Mouse (Mus musculus): ENCODE data around the gene Map10. TPM values are rescaled to one million over a fixed set of nuclear protein-coding genes. Genes with fewer than 3 reads are reported as not detected.
A peak's percentile ranks its signal among the peaks of the same experiment; 100 is the strongest.

Map10 gene
- polyA plus RNA-seq, 1 experiment from 2014 or later, result 10.8 TPM

DNA sequence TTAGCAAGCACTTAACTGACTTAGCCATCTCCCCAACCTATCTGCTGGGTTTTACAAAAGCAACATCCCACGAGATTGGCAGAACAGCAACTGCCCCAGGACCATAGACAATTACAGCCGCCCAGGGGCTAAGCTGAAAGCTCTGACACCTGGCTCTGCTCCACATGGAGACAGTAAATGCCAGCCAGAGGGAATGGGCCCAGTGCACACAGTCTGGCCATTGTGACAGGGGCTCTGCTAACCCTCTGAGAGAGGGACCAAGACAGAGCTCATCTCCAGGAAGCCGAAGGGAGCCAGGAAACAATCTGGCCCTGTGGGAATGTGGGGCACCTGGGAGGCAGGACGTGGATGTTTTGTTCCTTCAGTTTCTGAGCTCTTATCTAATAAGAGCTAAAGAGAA, 46.6 kb downstream of the Map10 start:
- Histone ChIP-seq H3K9me3 (ENCODE audit: control insufficient read depth, low read length) (no peaks in the 10 kb centered on the region), H3K27me3 (ENCODE audit: control insufficient read depth, insufficient read depth, low read length) (no peaks in the 10 kb centered on the region), H3K36me3 (ENCODE audit: control insufficient read depth, insufficient read depth, low read length) (no peaks in the 10 kb centered on the region), H3K4me2 (ENCODE audit: low read length) (no peak overlapping the region), H3K27ac (replicated peaks; ENCODE audit: low read depth, low read length) (0 out of 2 replicates have a peak overlapping the region, but pooled peaks have one; percentile 22), H3K9ac (replicated peaks; ENCODE audit: low read length) (no peak overlapping the region), H3K4me1 (ENCODE audit: control insufficient read depth, insufficient read depth, low read length) (peaks cover 5% of the 10 kb centered on the region; the same call in 1 of the 2 replicates), H3K4me3 (replicated peaks; ENCODE audit: low read depth, low read length) (no peak overlapping the region)
- WGBS, result 22% methylated on average over 4 of the region's 4 CpGs
- peak; percentile 37 for DNase-seq
- ATAC-seq (ENCODE audit: low FRiP score, low TSS enrichment), result no peak

- H3K9me3 ChIP-seq (ENCODE audit: control insufficient read depth, low read length), result no peaks in the 10 kb centered on the region
- 11% methylated on average over 7 of the region's 7 CpGs for WGBS
- DNase-seq (peak; percentile 33), ATAC-seq (ENCODE audit: low FRiP score, low TSS enrichment) (no peak)
- H3K4me3 ChIP-seq (replicated peaks; ENCODE audit: low read depth, low read length), result no peak overlapping the region
- no peak overlapping the region for H3K4me2 ChIP-seq (ENCODE audit: low read length)
- H3K4me1 ChIP-seq (ENCODE audit: control insufficient read depth, insufficient read depth, low read length), result peaks cover 5% of the 10 kb centered on the region; the same call in 1 of the 2 replicates
- no peaks in the 10 kb centered on the region for H3K36me3 ChIP-seq (ENCODE audit: control insufficient read depth, insufficient read depth, low read length)
- no peak overlapping the region for H3K9ac ChIP-seq (replicated peaks; ENCODE audit: low read length)
- no peak overlapping the region for H3K27ac ChIP-seq (replicated peaks; ENCODE audit: low read depth, low read length)
- H3K27me3 ChIP-seq (ENCODE audit: control insufficient read depth, insufficient read depth, low read length), result no peaks in the 10 kb centered on the region
These were observed 47.0 kb downstream of the Map10 start for GRCm38 (mm10) chr8:125716613-125717012.

DNA sequence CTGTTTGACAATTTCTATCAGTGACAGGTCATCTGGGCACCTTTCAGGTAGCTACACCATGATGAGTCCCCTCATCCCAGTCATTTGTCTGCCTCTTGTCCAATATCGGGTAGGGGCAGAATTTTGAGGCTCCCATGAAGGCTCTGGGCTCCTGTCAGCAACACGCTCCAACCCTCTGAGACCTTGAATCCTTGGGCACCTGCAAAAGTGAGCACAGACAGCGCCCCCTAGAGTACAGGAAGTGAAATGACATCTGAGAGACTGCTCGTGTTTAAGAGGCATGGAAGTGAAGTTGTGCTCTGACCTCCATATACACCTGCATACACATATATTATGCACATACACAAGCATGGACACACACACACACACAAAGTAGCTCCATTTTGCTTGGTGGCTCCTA, 49.3 kb downstream of the Map10 start:
- DNase-seq (no peak), ATAC-seq (ENCODE audit: low FRiP score, low TSS enrichment) (no peak)
- H3K4me3 ChIP-seq (replicated peaks; ENCODE audit: low read depth, low read length), result no peak overlapping the region

GRCm38 (mm10) chr8:125722675-125723074, 53.1 kb downstream of the Map10 start:
- H3K27me3 ChIP-seq (ENCODE audit: control insufficient read depth, insufficient read depth, low read length), result no peaks in the 10 kb centered on the region
- H3K9me3 ChIP-seq (ENCODE audit: control insufficient read depth, low read length), result no peaks in the 10 kb centered on the region
- ATAC-seq (ENCODE audit: low FRiP score, low TSS enrichment) (no peak), DNase-seq (no peak)
- 91% methylated on average over 7 of the region's 7 CpGs for WGBS
- H3K36me3 ChIP-seq (ENCODE audit: control insufficient read depth, insufficient read depth, low read length), result no peaks in the 10 kb centered on the region
- H3K4me2 ChIP-seq (ENCODE audit: low read length), result no peak overlapping the region
- H3K27ac ChIP-seq (replicated peaks; ENCODE audit: low read depth, low read length), result no peak overlapping the region
- H3K9ac ChIP-seq (replicated peaks; ENCODE audit: low read length), result no peak overlapping the region
- H3K4me3 ChIP-seq (replicated peaks; ENCODE audit: low read depth, low read length), result no peak overlapping the region
- H3K4me1 ChIP-seq (ENCODE audit: control insufficient read depth, insufficient read depth, low read length), result no peaks in the 10 kb centered on the region

More for the DNA sequence above, 49.3 kb downstream of the Map10 start:
- no peak overlapping the region for H3K4me2 ChIP-seq (ENCODE audit: low read length)
- 62% methylated on average over 4 of the region's 4 CpGs for WGBS
- H3K9ac ChIP-seq (replicated peaks; ENCODE audit: low read length), result no peak overlapping the region
- no peak overlapping the region for H3K27ac ChIP-seq (replicated peaks; ENCODE audit: low read depth, low read length)
- H3K9me3 ChIP-seq (ENCODE audit: control insufficient read depth, low read length), result no peaks in the 10 kb centered on the region
- no peaks in the 10 kb centered on the region for H3K27me3 ChIP-seq (ENCODE audit: control insufficient read depth, insufficient read depth, low read length)
- no peaks in the 10 kb centered on the region for H3K36me3 ChIP-seq (ENCODE audit: control insufficient read depth, insufficient read depth, low read length)
- H3K4me1 ChIP-seq (ENCODE audit: control insufficient read depth, insufficient read depth, low read length), result peaks cover 5% of the 10 kb centered on the region; the same call in 1 of the 2 replicates

Other genes starting within 250 kb of the Map10 start
- 16.4 and 25.1 TPM in 2 replicates for gene Sipa1l2, start 100.0 kb upstream of the Map10 start, polyA plus RNA-seq (2014; fragmentation: Nextera tagmentation; extraction: Ambion mirVana)
- 29.3 and 35.2 TPM in 2 replicates for gene Ntpcr, start 60.1 kb downstream of the Map10 start, polyA plus RNA-seq (2014; fragmentation: Nextera tagmentation; extraction: Ambion mirVana)
- 3.9 and 4.5 TPM in 2 replicates for gene Pcnx2, start 228.5 kb downstream of the Map10 start, polyA plus RNA-seq (2014; fragmentation: Nextera tagmentation; extraction: Ambion mirVana)
- 0.63 and 0.90 TPM in 2 replicates for gene Map3k21, start 240.6 kb downstream of the Map10 start, polyA plus RNA-seq (2014; fragmentation: Nextera tagmentation; extraction: Ambion mirVana)

All from midbrain, embryonic 14.5 days (tissue).